Mouse (Mus musculus): ENCODE data around the gene Atp5s. TPM values are rescaled to one million over a fixed set of nuclear protein-coding genes. Genes with fewer than 3 reads are reported as not detected.

Atp5s gene
- polyA plus RNA-seq, 1 experiment from 2014 or later = 25.1 TPM

GRCm38 (mm10) chr12:69781935-69782650 lies 57.3 kb downstream of the Atp5s start:
- no peaks in the 10 kb centered on the region for H3K27me3 ChIP-seq (ENCODE audit: control insufficient read depth, insufficient read depth, low read length)
- peak overlapping the region; percentile 31; the same call in 1 of the 2 replicates for H3K9ac ChIP-seq (ENCODE audit: low read length)
- H3K9me3 ChIP-seq (replicated peaks; ENCODE audit: control insufficient read depth, low read length) = no peaks in the 10 kb centered on the region
- 74% methylated on average over 10 of the region's 10 CpGs for WGBS
- peaks cover under 1% of the 10 kb centered on the region; the same call in 1 of the 2 replicates for H3K4me1 ChIP-seq (ENCODE audit: control insufficient read depth, insufficient read depth, low read length)
- H3K4me2 ChIP-seq (ENCODE audit: low read depth, low read length) = no peak overlapping the region
- H3K27ac ChIP-seq (ENCODE audit: low read length) = no peak overlapping the region
- no peak; the same call in 1 of the 2 replicates for ATAC-seq (ENCODE audit: insufficient read depth, low FRiP score)
- no peaks in the 10 kb centered on the region for H3K36me3 ChIP-seq (ENCODE audit: control insufficient read depth, insufficient read depth, low read length)
- H3K4me3 ChIP-seq (replicated peaks; ENCODE audit: low read length) = no peak overlapping the region

- peak; percentile 29; the same call in 1 of the 2 replicates for ATAC-seq (ENCODE audit: insufficient read depth, low FRiP score)
- Histone ChIP-seq H3K4me1 (ENCODE audit: control insufficient read depth, insufficient read depth, low read length) (no peaks in the 10 kb centered on the region), H3K9ac (ENCODE audit: low read length) (no peak overlapping the region), H3K9me3 (replicated peaks; ENCODE audit: control insufficient read depth, low read length) (no peaks in the 10 kb centered on the region), H3K4me2 (ENCODE audit: low read depth, low read length) (no peak overlapping the region), H3K4me3 (replicated peaks; ENCODE audit: low read length) (no peak overlapping the region), H3K36me3 (ENCODE audit: control insufficient read depth, insufficient read depth, low read length) (no peaks in the 10 kb centered on the region), H3K27ac (ENCODE audit: low read length) (no peak overlapping the region), H3K27me3 (ENCODE audit: control insufficient read depth, insufficient read depth, low read length) (0 out of 2 replicates have a peak, but pooled peaks cover 1% of the 10 kb centered on the region)
- WGBS = 47% methylated on average over 6 of the region's 6 CpGs
Observed at GRCm38 (mm10) chr12:69783247-69784025, 58.7 kb downstream of the Atp5s start.

GRCm38 (mm10) chr12:69785471-69785870 lies 60.7 kb downstream of the Atp5s start:
- H3K27ac ChIP-seq (ENCODE audit: low read length) = no peak overlapping the region
- WGBS = 84% methylated on average over 9 of the region's 9 CpGs
- H3K9me3 ChIP-seq (replicated peaks; ENCODE audit: control insufficient read depth, low read length) = no peaks in the 10 kb centered on the region
- no peak overlapping the region for H3K9ac ChIP-seq (ENCODE audit: low read length)
- H3K4me2 ChIP-seq (ENCODE audit: low read depth, low read length) = no peak overlapping the region
- no peak overlapping the region for H3K4me3 ChIP-seq (replicated peaks; ENCODE audit: low read length)
- ATAC-seq (ENCODE audit: insufficient read depth, low FRiP score) = no peak
- no peaks in the 10 kb centered on the region for H3K36me3 ChIP-seq (ENCODE audit: control insufficient read depth, insufficient read depth, low read length)
- H3K4me1 ChIP-seq (ENCODE audit: control insufficient read depth, insufficient read depth, low read length) = no peaks in the 10 kb centered on the region
- H3K27me3 ChIP-seq (ENCODE audit: control insufficient read depth, insufficient read depth, low read length) = 0 out of 2 replicates have a peak, but pooled peaks cover 6% of the 10 kb centered on the region

GRCm38 (mm10) chr12:69788380-69788779 lies 63.6 kb downstream of the Atp5s start:
- no peak for ATAC-seq (ENCODE audit: insufficient read depth, low FRiP score)
- Histone ChIP-seq H3K27ac (ENCODE audit: low read length) (no peak overlapping the region), H3K4me3 (replicated peaks; ENCODE audit: low read length) (no peak overlapping the region), H3K9ac (ENCODE audit: low read length) (no peak overlapping the region), H3K4me1 (ENCODE audit: control insufficient read depth, insufficient read depth, low read length) (peaks cover 10% of the 10 kb centered on the region), H3K36me3 (ENCODE audit: control insufficient read depth, insufficient read depth, low read length) (no peaks in the 10 kb centered on the region), H3K4me2 (ENCODE audit: low read depth, low read length) (no peak overlapping the region), H3K9me3 (replicated peaks; ENCODE audit: control insufficient read depth, low read length) (no peaks in the 10 kb centered on the region), H3K27me3 (ENCODE audit: control insufficient read depth, insufficient read depth, low read length) (0 out of 2 replicates have a peak, but pooled peaks cover 6% of the 10 kb centered on the region)
- WGBS = 74% methylated on average over 5 of the region's 5 CpGs

- Histone ChIP-seq H3K36me3 (ENCODE audit: control insufficient read depth, insufficient read depth, low read length) (no peaks in the 10 kb centered on the region), H3K27ac (ENCODE audit: low read length) (no peak overlapping the region), H3K9ac (ENCODE audit: low read length) (peak overlapping the region; percentile 68), H3K9me3 (replicated peaks; ENCODE audit: control insufficient read depth, low read length) (no peaks in the 10 kb centered on the region), H3K4me2 (ENCODE audit: low read depth, low read length) (peak overlapping the region; percentile 98), H3K27me3 (ENCODE audit: control insufficient read depth, insufficient read depth, low read length) (0 out of 2 replicates have a peak, but pooled peaks cover 6% of the 10 kb centered on the region), H3K4me1 (ENCODE audit: control insufficient read depth, insufficient read depth, low read length) (peaks cover 10% of the 10 kb centered on the region), H3K4me3 (replicated peaks; ENCODE audit: low read length) (peak overlapping the region; percentile 56)
- 0 out of 2 replicates have a peak, but pooled peaks have one; percentile 18 for ATAC-seq (ENCODE audit: insufficient read depth, low FRiP score)
- WGBS = 35% methylated on average over 27 of the region's 27 CpGs
Observed at GRCm38 (mm10) chr12:69789766-69790529, 65.2 kb downstream of the Atp5s start.

- WGBS = 2% methylated on average over 45 of the region's 45 CpGs
- no peaks in the 10 kb centered on the region for H3K36me3 ChIP-seq (ENCODE audit: control insufficient read depth, insufficient read depth, low read length)
- peak within 1 kb of the TSS; percentile 56 for H3K4me3 ChIP-seq (replicated peaks; ENCODE audit: low read length)
- H3K27ac ChIP-seq (ENCODE audit: low read length) = no peak within 1 kb of the TSS
- H3K27me3 ChIP-seq (ENCODE audit: control insufficient read depth, insufficient read depth, low read length) = 0 out of 2 replicates have a peak, but pooled peaks cover 6% of the 10 kb centered on the region
- peak within 1 kb of the TSS; percentile 98 for H3K4me2 ChIP-seq (ENCODE audit: low read depth, low read length)
- H3K9me3 ChIP-seq (replicated peaks; ENCODE audit: control insufficient read depth, low read length) = no peaks in the 10 kb centered on the region
- peaks cover 10% of the 10 kb centered on the region for H3K4me1 ChIP-seq (ENCODE audit: control insufficient read depth, insufficient read depth, low read length)
- peak; percentile 84 for ATAC-seq (ENCODE audit: insufficient read depth, low FRiP score)
- H3K9ac ChIP-seq (ENCODE audit: low read length) = peak within 1 kb of the TSS; percentile 68
Observed at GRCm38 (mm10) chr12:69790530-69791505, 66.1 kb downstream of the Atp5s start, which contains the start of gene Cdkl1. TSS of gene Cdkl1 (minus strand) at chr12:69791267.

All from stomach, embryonic 16.5 days (tissue).